Mouse (Mus musculus) Patski (cell line): ENCODE results near the gene Gjb5. TPM values are rescaled to one million over a fixed set of nuclear protein-coding genes. Genes with fewer than 3 reads are reported as not detected.

Experiments
- ATAC-seq: fragments of 100-300 bp; one replicate; pipeline ENCODE4 v1.8.0; 2021
- CTCF ChIA-PET: fragments of 350-600 bp; sonication (Branson Sonifier 250); formaldehyde crosslinking; loops from one replicate; lab custom pipeline; 2022; ENCODE audit warnings: inconsistent platforms; lab: Charles Lee
- POLR2A ChIA-PET: fragments of 350-600 bp; sonication (Branson Sonifier 250); formaldehyde crosslinking; loops from one replicate; lab custom pipeline; 2022; ENCODE audit warnings: antibody characterized with exemption, inconsistent platforms; lab: Charles Lee
- DNase-seq: peaks from one replicate; pipeline ENCODE4 v3.0.0-alpha.2; 2011; ENCODE audit warnings: low read depth, low spot score
- H3K27me3 ChIP-seq: fragments of 371-371 bp; one replicate; pipeline ENCODE4 v1.5.1; 2021
- CTCF ChIP-seq: fragments of 100-300 bp; IDR thresholded peaks from one replicate; pipeline ENCODE4 v1.5.1; 2021
- in situ Hi-C: fragments of 300-500 bp; cut with MboI; formaldehyde crosslinking; loops from 3 replicates; pipeline ENCODE4 v1.11.1; 2018; ENCODE audit warnings: low pct_unique_long_range_greater_than_20kb, mixed read lengths
- polyA plus RNA-seq: library from polyadenylated mRNA; unstranded; gene quantifications from one replicate; pipeline ENCODE4 v1.2.3, GENCODE M21; 2021

Gene Gjb5
- polyA plus RNA-seq, 1 experiment from 2014 or later, result 0.04 TPM

- no peak for ATAC-seq
- ChIA-PET POLR2A (no interaction called here), CTCF (interaction anchor here (0.8 kb wide), 1 partner anchor 78 kb away, joined by 3 read pairs; no protein-coding TSS in a partner anchor)
- no peak for TF ChIP-seq CTCF
- in situ Hi-C loops, result no loop called here
- H3K27me3 ChIP-seq, result no peaks in the 10 kb centered on the region
- no peak for DNase-seq
Observed at GRCm38 (mm10) chr4:127328378-127328777, 29.6 kb downstream of the Gjb5 start.

GRCm38 (mm10) chr4:127327749-127328148 is 30.2 kb downstream of the Gjb5 start:
- CTCF ChIA-PET, result no interaction called here
- ATAC-seq (no peak), DNase-seq (no peak)
- no peak for TF ChIP-seq CTCF
- no peaks in the 10 kb centered on the region for H3K27me3 ChIP-seq
- in situ Hi-C loops, result no loop called here
- POLR2A ChIA-PET, result no interaction called here

GRCm38 (mm10) chr4:127327258-127327657 is 30.7 kb downstream of the Gjb5 start:
- no peak for TF ChIP-seq CTCF
- POLR2A ChIA-PET, result no interaction called here
- H3K27me3 ChIP-seq, result no peaks in the 10 kb centered on the region
- CTCF ChIA-PET, result no interaction called here
- no peak for DNase-seq
- in situ Hi-C loops, result no loop called here
- no peak for ATAC-seq

GRCm38 (mm10) chr4:127325276-127325675 is 32.7 kb downstream of the Gjb5 start:
- DNase-seq, result no peak
- no peak for ATAC-seq
- CTCF ChIA-PET, result no interaction called here
- TF ChIP-seq CTCF, result no peak
- no peaks in the 10 kb centered on the region for H3K27me3 ChIP-seq
- in situ Hi-C loops, result no loop called here
- POLR2A ChIA-PET, result no interaction called here

- ATAC-seq (peak; percentile 39), DNase-seq (no peak)
- in situ Hi-C loops, result no loop called here
- H3K27me3 ChIP-seq, result no peaks in the 10 kb centered on the region
- no peak for TF ChIP-seq CTCF
- ChIA-PET CTCF (no interaction called here), POLR2A (no interaction called here)
Observed at GRCm38 (mm10) chr4:127324759-127325158, 33.2 kb downstream of the Gjb5 start.

GRCm38 (mm10) chr4:127324296-127324695 is 33.7 kb downstream of the Gjb5 start:
- H3K27me3 ChIP-seq, result no peaks in the 10 kb centered on the region
- in situ Hi-C loops, result no loop called here
- CTCF ChIA-PET, result interaction anchor here (1.2 to 1.6 kb wide), 2 partner anchors 11 to 12 kb away, joined by 3 to 4 read pairs; partner anchors contain the start of gene Gja4
- TF ChIP-seq CTCF, result no peak
- POLR2A ChIA-PET, result no interaction called here
- DNase-seq (no peak), ATAC-seq (no peak)

- POLR2A ChIA-PET, result no interaction called here
- in situ Hi-C loops, result no loop called here
- DNase-seq (no peak), ATAC-seq (no peak)
- CTCF ChIA-PET, result interaction anchor here (1.2 to 1.6 kb wide), 2 partner anchors 10 to 12 kb away, joined by 3 to 4 read pairs; partner anchors contain the start of gene Gja4
- no peaks in the 10 kb centered on the region for H3K27me3 ChIP-seq
- TF ChIP-seq CTCF, result no peak
Observed at GRCm38 (mm10) chr4:127323651-127324050, 34.3 kb downstream of the Gjb5 start.

GRCm38 (mm10) chr4:127319613-127320012 is 38.4 kb downstream of the Gjb5 start:
- ATAC-seq (no peak), DNase-seq (no peak)
- CTCF ChIA-PET, result no interaction called here
- no peaks in the 10 kb centered on the region for H3K27me3 ChIP-seq
- POLR2A ChIA-PET, result no interaction called here
- in situ Hi-C loops, result loop anchor here (5.0 kb wide), 1 partner anchor 67 kb away; no protein-coding TSS in a partner anchor
- peak; percentile 78 for TF ChIP-seq CTCF

- in situ Hi-C loops, result loop anchor here (5.0 kb wide), 1 partner anchor 65 kb away; no protein-coding TSS in a partner anchor
- POLR2A ChIA-PET, result no interaction called here
- TF ChIP-seq CTCF, result peak; percentile 19
- H3K27me3 ChIP-seq, result peaks cover 2% of the 10 kb centered on the region
- DNase-seq (no peak), ATAC-seq (no peak)
- CTCF ChIA-PET, result no interaction called here
Observed at GRCm38 (mm10) chr4:127317143-127317542, 40.8 kb downstream of the Gjb5 start.

- no peak for ATAC-seq
- POLR2A ChIA-PET, result no interaction called here
- TF ChIP-seq CTCF, result no peak
- peaks cover 4% of the 10 kb centered on the region for H3K27me3 ChIP-seq
- in situ Hi-C loops, result loop anchor here (5.0 kb wide), 1 partner anchor 63 kb away; no protein-coding TSS in a partner anchor
- CTCF ChIA-PET, result interaction anchor here (0.8 kb wide), 1 partner anchor 65 kb away, joined by 3 read pairs; no protein-coding TSS in a partner anchor
- DNase-seq, result no peak
Observed at GRCm38 (mm10) chr4:127315753-127316152, 42.2 kb downstream of the Gjb5 start.

- H3K27me3 ChIP-seq, result peaks cover 4% of the 10 kb centered on the region
- TF ChIP-seq CTCF, result no peak
- no peak for DNase-seq
- ChIA-PET POLR2A (no interaction called here), CTCF (interaction anchor here (1.3 to 1.4 kb wide), 2 partner anchors 9 to 12 kb away, joined by 3 to 4 read pairs; no protein-coding TSS in a partner anchor)
- in situ Hi-C loops, result no loop called here
- ATAC-seq, result no peak
Observed at GRCm38 (mm10) chr4:127314585-127314984, 43.4 kb downstream of the Gjb5 start.

GRCm38 (mm10) chr4:127313861-127314260 is 44.1 kb downstream of the Gjb5 start, which contains the start of gene Gja4:
TSS of gene Gja4 (minus strand) at chr4:127314039.
- ATAC-seq (peak; percentile 94), DNase-seq (no peak)
- TF ChIP-seq CTCF, result peak; percentile 65
- CTCF ChIA-PET, result interaction anchor here (0.7 to 1.4 kb wide), 4 partner anchors 10 to 70 kb away, joined by 3 to 4 read pairs (median 3); partner anchors contain the start of gene Smim12
- POLR2A ChIA-PET, result no interaction called here
- in situ Hi-C loops, result no loop called here
- H3K27me3 ChIP-seq, result peaks cover 4% of the 10 kb centered on the region
